Mouse (Mus musculus) spleen, adult 12 weeks (tissue): ENCODE results near the gene Mrpl43.

Source experiments
- DNase-seq: peaks from one replicate; pipeline ENCODE4 v3.0.0; 2022; ENCODE audit warnings: low spot score

Gene Mrpl43

DNA sequence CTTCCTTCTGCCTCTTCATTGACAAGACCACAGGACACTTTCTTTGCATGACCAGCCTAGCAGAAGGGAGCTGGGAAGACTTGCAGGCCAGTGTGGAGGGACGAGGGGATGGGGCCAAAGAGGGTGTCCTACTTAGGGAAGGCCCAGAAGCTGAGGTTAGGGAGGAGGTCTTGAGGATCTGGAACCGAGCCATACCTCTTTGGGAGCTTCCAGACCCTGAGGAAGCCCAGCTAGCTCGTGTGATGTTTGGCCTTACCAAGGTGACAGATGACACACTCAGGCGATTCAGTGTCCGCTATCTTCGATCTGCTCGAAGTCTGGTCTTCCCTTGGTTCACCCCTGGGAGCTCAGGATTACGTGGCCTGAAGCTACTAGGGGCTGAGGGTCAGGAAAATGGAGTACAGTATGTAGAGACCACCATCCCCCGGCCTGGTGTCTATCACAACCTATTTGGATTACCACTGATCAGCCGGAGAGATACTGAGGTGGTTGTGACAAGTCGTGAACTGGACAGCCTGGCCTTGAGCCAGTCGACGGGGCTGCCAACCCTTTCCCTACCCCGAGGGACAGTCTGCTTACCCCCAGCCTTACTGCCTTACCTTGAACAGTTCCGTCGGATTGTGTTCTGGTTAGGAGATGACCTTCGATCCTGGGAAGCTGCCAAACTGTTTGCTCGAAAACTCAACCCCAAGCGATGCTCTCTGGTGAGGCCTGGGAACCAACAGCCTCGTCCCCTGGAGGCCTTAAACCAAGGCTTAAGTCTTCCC lies 1.4 kb upstream of the Mrpl43 start:
- DNase-seq: no peak

- no peak for DNase-seq
Measured at GRCm38 (mm10) chr19:45007021-45007420, 779 bp upstream of the Mrpl43 start.

DNA sequence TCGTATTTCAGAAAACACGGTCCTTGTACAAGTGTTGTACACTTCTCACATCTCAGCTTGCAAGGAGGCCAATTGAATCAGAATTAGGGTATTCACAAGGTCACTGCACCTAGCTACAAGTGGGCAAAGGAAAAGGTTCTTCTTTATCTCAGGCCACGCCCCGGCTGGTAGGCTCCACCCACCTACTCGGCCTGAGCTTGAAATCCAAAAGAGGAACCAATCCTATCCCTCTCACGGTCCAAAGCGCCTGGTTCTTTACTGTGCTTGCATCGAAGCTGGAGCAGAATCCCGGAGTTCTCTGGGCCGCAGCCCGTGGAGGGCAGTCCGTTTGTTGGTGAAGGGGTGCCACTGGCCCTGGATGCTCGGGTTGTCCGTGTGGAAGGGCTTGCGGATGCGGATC lies 798 bp downstream of the Mrpl43 start, which contains the start of gene Twnk:
TSS of gene Twnk (plus strand) at position 220 of the 400 bp plus-strand sequence.
- peak; percentile 73 for DNase-seq

- no peak for DNase-seq
Measured at GRCm38 (mm10) chr19:45003740-45004516, 2.3 kb downstream of the Mrpl43 start.

GRCm38 (mm10) chr19:45002301-45002700 lies 3.9 kb downstream of the Mrpl43 start:
- DNase-seq: no peak

GRCm38 (mm10) chr19:44999647-45000046 lies 6.6 kb downstream of the Mrpl43 start:
- DNase-seq: no peak

DNA sequence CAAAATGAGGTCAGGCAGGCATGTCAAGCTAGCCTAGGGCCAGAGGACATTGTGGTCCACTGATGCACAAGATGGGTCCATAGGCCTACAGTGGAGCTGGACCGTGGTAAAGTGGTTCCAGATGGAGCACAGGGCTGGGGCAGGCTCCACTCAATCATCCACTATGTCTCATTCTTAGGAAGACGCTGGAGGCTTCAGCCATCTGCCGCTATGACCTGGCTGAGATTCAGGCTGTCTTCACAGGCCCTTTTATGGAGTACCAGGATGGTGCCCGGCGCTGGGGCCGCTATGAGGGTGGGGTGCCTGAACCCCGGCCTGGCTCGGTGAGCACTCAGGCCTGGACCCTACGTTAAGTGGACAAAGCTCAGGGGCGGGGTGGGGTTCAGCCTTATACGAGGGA lies 8.5 kb downstream of the Mrpl43 start:
- no peak for DNase-seq

DNA sequence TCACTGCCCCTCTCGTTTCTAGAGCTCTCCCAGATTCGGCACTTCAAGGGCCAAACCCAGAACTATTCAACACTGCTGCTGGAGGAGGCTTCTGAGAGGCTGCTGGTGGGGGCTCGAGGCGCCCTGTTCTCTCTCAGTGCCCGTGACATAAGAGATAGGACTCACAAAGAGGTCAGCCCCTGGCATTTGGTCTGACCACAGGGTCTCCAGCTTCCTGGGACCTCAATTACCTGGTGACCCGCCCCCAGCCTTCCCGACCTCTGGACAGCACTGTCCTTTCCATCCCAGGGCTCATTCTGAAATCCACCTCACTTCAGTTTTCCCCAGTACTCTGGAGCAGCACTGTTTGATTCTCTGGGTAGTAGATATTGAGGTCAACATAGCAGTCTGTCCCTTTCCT lies 13.5 kb downstream of the Mrpl43 start:
- DNase-seq: no peak

- DNase-seq: no peak
Measured at GRCm38 (mm10) chr19:44992246-44992645, 14.0 kb downstream of the Mrpl43 start.

DNA sequence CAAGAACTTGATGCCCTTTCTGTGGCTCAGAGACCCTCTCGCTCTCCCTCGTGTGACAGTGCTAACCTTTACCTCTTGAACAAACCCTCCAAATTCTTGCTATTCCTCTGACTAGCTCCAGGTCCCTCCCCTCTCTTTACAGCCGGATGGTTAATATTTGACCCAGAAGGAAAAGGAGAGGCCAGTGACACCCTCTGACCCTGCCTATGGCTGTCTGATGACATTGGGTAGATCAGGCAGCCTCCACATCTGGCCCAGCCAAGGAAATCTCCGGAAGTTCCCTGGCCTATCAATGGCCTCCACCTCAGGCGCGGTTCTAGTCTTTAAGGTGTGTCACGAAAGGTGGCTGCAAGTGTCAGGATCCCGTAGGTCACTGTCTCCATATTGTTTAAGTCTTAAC lies 15.2 kb downstream of the Mrpl43 start:
- no peak for DNase-seq

DNA sequence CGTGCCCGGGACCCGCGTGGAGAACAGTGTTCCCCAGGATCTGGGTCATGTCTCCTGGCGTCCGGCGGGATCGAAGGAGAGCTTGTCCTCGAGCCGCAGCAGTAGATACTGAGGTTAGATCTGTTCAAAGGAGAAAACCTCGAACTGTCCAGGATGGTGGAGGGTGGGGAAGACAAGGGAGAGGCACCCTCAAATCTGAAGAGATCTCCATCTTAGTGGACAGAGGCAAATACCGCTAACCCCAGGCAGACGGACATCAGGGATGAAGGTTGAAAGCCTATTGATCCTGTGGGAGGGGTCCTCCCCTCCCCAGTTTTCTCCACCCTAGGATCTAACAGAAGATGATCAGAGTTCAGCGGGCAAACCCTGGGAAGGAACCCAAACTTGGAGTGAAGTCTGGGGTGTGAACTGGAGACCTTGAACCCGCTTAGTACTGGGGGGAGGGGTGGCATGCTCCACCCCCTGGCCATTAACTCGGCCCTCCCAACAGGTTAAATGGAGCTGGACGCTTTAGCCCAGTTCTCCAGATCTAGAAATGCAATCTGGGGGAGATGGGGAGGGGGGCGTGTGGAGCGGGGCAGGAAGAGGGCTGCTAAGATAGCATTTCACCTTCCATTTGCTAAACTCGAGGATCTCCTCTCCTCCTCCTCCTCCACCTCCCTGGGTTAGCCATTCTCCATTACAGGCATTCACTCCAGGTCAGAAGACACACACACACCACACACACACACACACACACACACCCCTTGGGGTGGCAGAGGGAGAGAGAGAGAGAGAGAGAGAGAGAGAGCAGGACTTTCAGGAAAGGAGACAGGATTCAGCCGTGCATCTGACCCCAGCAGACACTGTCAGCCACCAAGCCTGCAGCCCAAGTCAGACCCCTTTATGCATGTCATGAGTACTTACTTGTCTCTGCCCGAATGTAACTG lies 16.4 kb downstream of the Mrpl43 start:
- no peak for DNase-seq

DNA sequence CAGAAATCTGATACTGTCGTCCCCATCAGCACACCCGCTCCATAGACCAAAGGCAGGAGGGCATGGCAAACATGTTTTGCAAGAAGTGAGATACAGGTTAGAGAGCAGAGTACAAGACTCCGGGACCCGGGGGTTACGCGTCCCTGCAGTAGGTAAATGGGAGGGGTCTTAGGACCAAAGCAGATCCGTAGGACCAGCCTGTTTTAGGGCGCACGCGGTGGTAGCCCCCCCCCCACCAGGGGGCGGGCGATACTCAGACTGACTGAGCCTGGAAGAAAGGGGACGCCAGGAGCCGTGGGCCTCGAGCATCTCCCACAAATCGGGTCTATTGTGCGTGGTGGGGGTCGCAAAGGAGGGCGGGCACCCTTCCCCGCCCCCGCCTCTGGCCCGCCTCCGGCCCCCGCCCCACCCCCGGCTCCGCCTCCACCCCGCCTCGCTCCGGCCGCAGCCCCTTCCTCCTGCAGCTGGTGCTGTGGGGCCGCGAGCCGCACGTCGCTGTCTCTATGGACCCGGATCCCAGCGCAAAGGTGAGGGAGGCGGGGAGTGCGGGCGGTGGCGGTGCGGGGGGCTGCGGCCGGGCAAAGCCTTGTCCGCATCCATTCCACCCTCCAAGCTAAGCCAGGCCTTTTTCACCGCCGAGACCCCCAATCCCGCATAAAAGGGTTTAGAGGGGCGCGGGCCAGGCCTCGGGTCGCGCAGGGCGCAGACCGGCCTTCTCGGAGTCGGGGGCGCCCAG lies 17.2 kb downstream of the Mrpl43 start, which contains the start of gene Sema4g:
TSS of gene Sema4g (plus strand) at position 271 of the 736 bp plus-strand sequence.
- DNase-seq: no peak

DNA sequence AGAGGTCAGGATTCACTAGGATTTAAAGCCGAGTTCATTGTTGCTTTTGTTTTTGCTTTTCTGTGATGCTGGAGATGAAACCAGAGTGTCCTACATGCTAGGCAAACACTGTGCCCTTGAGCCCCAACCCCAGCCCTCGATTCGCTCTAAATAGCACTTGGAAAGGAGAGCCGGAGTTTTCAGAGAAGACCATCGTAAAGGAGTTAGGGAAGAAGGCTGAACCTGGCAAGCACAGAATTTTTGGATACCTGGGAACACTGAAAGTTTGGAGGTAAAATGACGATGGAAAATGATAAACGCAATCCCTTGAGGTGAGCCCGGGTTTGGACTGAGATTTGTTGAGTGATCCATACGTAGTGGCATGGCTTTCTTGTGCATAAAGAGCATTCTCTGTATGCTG lies 17.9 kb downstream of the Mrpl43 start:
- no peak for DNase-seq

- no peak for DNase-seq
Measured at GRCm38 (mm10) chr19:44987851-44988250, 18.4 kb downstream of the Mrpl43 start.

DNA sequence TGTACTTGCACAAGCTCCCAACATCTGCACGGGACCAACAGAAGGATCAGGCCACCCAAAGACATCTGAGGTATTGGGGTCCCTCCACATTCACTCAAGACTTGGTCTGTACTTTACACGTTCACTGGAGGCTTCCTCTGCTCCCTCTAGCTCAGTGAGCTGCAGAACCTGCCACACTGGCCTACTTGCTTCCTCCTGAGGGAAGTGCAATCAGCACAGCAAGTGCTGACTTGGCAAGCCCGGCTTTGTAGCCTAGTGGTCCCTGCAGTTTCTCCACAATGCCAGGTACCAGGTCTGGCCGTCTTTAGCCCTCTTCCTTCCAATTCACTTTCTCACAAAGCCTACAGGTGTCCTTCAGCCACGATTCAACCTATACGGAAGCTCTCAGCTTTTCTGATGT lies 19.2 kb downstream of the Mrpl43 start:
- DNase-seq: no peak

GRCm38 (mm10) chr19:44985159-44985988 lies 20.9 kb downstream of the Mrpl43 start:
- no peak for DNase-seq

- DNase-seq: no peak
Measured at GRCm38 (mm10) chr19:44984420-44984819, 21.8 kb downstream of the Mrpl43 start.

DNA sequence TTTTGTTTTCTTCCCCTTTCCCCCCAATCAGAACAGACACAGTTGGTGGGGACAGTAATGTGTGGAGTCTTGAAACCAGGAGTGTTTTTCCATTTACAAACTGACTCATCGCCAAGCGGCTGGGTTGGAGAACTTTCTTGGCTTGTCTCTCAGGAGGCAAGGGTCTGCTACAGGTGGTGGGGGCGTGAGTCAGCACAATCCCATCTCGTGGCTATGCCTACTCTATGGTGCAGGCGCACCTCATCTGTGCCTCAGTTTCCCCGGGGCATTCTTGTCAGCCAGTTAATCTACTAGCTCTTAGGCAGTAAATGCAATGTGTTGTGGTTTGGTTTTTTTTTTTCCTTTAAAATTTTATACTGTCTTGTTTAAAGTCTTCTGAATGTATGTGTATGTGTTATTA lies 22.9 kb downstream of the Mrpl43 start:
- no peak for DNase-seq

GRCm38 (mm10) chr19:44982477-44983115 lies 23.6 kb downstream of the Mrpl43 start:
- DNase-seq: no peak

GRCm38 (mm10) chr19:44980787-44981186 lies 25.5 kb downstream of the Mrpl43 start:
- DNase-seq: no peak
